Mouse (Mus musculus) spleen, adult 18-20 months (tissue): ENCODE data around the gene Zfp560.
"Not testable (repeated sequence)": the region's sequence is repeated elsewhere in the genome, so short reads cannot be mapped to it uniquely, and the experiment has no call there.

Experiments used
- DNase-seq, 2 experiments: peaks; one replicate each; pipeline ENCODE4 v3.0.0; 2022; ENCODE audit warnings: mixed read lengths in 2 of 2

The Zfp560 gene

DNA sequence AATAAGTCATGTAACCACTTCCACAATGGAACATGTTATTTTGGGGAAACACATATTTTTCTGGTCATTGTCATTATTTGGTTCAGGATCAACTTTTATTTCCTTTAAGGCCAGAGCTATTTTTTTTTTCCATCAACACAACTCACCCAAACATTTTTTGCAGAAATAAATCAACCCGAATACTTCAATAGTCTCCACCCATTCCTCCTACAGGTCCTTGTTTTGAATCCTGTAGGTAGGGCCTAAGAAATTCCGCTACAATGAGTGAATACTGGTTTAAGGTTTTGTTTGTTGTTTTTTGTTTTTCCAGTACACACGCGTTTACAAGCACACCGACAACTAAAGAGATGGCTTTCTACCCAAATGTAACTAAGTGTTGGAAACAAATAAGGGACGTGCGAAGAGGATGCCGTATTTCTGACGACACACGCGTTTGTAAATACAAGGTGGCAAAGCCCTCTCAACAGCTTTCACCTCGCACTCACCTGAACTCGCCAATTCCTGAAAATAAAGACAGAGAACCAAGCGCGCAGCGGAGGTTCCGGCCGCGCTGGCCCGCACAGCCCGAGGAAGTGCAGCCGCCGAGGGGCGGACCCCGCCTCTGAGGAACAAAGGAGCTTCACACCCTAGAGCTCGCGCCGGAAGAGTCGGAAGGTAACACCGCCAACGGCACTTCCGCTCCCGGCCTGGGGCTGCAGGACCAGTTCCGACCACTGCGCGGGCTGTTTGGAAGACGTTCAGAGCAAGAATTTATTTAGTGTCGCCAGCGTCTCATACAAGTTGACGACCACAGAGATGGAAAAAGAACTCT lies at the start of gene Zfp560:
Zfp560 (minus strand) TSS at position 646 of the 811 bp plus-strand sequence.
- peak; percentile 76 to 89 for DNase-seq

DNA sequence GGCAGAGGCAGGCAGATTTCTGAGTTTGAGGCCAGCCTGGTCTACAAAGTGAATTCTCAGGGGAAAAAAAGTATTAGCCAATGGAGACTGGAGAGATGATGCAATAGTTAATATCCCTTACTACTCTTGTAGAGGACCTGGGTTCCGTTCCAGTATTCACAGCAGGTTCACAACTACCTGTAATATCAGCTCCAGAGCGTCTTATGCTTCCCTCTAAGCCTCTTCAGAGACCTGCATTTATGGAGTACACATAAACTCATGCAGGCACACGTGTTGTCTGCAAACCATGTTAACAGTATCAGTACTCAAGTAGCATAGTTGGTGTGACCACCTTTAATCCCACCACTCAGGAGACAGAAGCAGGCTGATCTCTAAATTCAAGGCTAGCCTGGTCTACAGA lies 45.0 kb upstream of the Zfp560 start:
- DNase-seq = no peak

DNA sequence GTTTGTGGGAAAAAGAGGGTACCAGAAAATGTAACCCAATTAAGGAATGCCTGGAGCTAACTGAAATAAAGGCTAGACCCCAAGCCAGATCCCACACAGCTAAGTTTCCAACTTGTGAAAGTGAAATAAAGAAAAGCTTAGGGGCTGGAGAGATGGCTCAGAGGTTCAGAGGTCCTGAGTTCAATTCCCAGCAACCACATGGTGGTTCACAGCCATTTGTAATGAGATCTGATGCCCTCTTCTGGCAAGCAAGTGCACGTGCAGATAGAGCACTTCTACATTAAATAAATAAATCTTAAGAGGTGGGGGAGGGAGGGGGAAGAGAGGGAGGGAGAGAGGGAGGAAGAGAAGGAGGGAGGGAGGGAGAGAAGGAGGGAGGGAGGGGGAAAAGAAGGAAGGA lies 26.5 kb upstream of the Zfp560 start:
- DNase-seq = no peak

DNA sequence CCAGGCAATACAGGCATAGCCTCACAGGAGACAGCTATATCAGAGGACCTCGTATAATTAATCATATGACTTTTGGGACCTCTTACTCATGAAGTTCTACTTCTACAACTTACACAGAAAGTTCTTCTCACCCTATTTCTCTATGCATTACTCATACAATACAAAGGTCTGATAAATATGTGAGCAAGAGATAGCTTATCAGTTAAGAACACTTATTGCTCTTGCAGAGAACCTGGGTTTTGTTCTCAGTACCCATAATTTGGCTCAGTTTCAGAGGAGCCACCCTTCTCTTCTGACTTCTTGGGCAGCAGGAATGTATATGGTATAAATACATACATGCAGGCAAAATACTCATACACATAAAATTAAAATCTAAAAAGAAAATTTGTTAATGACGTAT lies 24.3 kb upstream of the Zfp560 start:
- no peak for DNase-seq

DNA sequence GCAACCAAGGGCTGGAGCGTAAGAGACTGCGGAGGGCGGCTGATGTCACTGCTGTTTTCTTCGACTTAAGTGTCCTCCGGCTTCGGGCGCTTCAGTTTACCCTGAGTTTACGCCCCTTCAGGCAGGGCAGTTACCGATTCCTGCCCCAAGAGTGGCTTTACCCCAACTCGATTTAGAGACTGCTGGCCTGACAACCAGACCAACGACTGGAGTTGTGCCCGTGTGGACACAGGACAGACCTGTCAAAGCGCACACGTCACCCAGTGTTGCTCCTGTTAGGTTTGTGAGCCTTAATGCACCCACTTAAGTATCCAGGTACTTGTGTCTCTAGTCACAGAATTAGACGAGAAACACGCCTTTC lies 346 bp upstream of the Zfp560 start:
- no peak for DNase-seq

DNA sequence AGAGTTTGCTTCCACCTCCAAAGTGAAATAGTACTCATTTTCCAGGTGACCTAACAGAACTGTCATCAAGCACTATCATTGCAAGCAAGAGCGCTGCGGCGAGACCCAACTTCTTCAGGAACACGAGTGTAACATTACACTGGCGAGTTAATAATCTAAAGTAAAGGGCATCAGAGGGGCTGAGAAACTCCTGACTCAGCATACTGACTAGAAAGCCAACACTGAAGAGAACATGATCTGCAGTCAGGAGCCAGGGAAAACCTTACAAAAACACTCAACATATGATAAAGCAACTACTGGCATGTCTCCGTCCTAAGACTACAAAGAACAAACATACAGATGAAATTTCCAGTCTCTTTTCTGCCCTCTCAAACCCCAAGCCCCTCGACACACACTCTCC lies 1.3 kb downstream of the Zfp560 start:
- no peak for DNase-seq

DNA sequence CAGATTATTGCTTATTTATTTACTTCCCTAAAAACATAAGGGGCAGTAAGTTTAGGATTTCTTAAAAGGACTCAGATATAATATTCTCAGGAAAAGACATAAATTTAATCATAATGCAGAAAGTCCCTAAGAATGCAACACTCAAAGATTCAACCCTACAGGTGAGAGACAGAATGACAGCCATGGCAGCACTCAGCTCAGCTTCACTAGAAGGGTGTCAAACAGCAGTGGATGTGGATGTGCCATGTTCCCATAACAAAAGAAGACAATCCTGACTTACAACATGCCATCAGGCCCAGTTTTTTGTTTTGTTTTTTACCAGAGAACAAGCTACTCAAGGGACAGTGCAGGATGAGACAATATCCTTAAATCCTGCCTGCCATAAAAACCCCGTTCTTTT lies 10.3 kb downstream of the Zfp560 start:
- DNase-seq = no peak

DNA sequence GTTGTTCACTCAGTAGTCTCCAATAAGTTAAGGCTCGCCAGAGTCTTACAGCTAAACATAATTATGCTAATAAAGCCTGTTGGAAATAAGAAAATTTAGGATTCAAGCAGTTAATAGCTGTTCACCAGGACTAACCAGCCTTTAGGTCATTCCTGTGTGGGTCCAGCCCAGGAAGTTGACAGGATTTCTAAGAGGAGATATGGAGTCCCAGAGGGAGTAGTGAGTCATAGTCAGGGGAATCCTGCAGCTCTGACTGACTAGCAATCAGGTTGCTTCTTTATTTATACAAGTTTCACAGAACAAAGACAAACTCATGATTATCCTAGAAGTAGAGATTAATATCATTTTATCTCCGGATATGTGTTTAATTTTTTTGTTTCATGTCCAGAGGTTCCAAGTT lies 17.7 kb downstream of the Zfp560 start:
- no peak for DNase-seq

DNA sequence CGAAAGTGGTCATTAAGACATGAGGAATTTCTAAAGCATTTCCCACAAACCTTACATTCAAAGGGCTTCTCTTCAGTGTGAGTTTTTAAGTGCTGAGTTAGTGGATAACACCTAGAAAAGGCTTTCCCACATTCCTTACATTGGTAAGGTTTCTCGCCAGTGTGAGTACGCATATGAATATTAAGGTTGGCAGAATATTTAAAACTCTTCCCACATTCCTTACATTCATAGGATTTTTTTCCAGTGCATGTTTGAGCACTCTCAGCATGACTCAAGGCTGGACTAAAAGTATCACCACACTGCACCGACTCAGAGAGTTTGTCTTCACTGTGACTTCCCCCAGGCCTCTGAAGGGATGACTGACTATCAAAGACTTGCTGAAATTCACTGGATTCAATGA lies 36.5 kb downstream of the Zfp560 start:
- no peak for DNase-seq

DNA sequence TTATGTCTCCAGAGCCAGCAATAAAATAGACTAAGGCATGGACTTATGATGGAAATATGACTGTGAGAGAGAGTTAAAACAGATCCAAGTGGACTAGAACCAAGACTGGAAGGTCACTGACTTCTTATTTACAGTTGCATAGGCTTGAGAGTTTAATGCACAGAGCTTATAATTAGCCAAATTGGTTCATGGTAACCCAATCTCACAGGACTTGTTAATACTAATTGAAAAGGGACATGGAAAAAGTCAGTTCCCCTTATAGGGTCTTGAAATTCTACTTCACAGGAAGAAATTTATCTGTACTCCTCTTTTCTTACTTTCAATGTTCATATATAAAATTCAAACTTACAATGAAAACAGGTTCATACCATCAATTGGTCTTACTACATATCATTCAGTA lies 49.0 kb downstream of the Zfp560 start, which contains the start of gene Olfr18:
Olfr18 (minus strand) TSS at position 101 of the 400 bp plus-strand sequence.
- no peak for DNase-seq

DNA sequence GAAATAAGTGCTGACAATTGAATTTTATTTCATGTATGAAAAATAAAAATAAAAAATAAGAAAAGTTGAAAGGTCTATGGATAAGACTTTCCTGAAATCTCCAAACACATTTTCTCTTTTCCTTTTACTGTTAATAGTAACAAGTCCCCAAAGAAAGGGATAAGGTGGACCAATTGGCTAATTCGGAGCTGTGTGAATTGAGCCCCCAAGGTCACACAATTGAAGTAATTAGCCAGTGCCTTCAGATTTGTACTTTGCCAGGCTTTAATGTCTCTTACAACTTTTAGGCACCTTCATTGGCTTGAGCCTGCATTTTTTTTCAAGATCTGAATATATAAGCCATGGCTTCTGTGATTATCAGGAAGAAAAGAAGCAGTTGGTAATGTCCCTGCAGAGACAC lies 86.7 kb downstream of the Zfp560 start, which contains the start of gene Olfr873:
Olfr873 (plus strand) TSS at position 301 of the 400 bp plus-strand sequence.
- no peak for DNase-seq

DNA sequence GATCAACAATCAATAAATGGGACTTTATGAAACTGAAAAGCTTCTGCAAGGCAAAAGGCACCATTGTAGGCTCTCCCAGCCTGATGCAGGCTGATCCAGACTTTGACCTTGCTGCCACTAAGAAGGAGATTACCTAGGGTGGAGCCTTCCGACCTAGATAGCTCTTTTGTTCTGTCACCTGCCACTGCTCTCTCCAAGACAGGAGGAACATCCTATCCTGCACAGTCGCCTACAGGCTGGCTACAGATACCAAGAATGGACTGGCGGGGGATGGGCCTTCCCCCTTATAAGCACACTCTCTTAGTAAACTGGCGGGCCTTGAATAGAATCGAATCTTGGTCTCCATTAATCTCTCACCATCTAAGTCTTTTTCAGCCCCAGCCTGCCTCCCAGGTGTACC lies 89.4 kb downstream of the Zfp560 start:
- not testable (repeated sequence) for DNase-seq
